Mouse (Mus musculus): ENCODE data around the gene Smndc1.

The Smndc1 gene

DNA sequence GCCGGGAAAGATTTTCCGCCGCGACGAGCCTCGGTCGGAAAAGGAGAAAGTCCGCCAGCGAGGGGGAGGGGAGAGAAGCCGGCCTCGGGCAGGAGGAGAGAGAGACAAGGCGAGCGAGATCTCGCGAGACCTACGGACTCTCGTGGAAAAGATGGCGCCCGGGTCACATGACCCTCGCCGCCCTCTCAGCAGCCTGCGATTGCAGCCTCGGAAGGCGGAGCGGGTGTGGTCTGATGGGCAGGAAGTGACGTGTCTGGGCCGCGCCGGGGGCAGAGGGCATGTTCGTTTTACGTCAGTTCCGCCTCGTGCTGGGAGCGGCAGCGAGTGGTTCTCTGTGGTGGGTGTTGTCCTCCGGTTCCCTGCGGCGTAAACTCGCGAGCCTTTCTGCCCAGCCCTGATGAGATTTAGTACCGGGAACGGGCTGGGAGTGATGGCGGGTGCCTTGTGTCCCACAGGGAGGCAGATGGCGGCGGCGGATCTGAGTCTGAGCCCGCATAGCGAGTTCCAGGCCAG lies at the start of gene Smndc1:
Gene Smndc1, minus strand, starts transcription at position 84 of the 513 bp plus-strand sequence.
- peak; percentile 100 for DNase-seq (ENCODE audit: low read depth, low spot score)

DNA sequence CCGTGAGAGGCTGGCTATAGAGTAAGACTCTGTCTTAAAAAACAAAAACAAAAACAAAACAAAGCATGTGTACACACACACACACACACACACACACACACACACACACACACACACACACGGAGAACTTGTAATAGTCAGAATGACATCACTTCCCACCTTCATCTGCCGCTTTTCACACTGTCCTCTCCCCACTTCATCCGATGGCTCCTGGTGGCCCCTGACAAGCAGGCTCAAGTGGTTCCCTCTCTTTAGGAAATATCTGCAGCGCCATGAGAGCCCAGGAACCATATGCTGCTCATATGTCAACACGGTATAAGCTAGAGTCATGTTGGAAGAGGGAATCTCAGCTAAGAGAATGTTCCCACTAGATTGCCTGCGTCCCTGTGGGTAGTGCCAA lies 49.0 kb upstream of the Smndc1 start:
- peak; percentile 62 for DNase-seq (ENCODE audit: low read depth, low spot score)

DNA sequence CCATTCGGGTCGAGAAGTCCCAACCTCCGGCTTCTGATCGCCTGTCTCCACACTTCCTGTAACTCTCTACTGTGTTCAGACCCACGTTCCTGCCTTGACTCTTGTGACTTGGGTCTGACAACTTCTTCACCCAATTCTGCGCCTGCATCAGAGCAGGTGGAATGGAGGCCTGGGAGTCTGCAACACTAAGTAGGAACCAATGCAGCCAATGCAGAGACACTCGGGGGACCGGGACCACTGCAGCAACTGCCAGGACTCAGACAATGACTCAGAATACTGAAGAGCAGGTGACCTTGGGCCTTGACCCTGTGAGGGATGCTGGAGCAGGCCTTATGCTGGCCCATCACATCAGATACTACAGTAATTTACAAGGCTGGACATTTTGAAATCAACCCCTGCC lies 47.6 kb upstream of the Smndc1 start:
- DNase-seq (ENCODE audit: low read depth, low spot score) = no peak

DNA sequence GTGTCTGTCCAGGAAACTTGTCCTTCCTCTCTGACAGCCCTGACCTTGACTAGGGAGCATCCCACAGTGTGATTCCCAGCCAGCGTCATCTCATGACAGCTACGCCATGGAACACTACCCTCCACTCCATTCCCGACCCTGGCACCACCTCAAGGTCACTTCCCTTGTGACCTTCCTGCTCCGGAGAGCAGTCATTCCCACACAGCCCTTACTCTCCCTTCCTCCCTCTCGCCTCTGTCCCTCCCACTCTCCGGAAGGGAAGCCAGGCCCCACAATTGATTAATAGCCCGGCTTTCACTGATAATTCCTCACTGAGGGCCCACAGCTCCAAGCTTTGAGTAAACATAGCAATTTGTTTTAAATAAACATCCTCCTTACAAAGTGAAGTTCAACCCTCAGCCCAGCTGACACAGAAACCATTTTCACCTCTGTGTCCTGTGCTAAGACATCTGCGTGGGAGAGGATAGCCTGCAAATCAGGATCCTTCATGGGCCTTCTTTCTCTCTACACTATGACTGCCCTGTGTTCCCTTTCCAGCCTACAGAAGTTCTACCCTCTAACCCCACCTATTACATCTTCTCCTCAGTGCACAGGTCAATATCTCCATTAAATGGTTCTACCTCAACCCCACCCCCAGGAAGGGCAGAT lies 47.1 kb upstream of the Smndc1 start:
- DNase-seq (ENCODE audit: low read depth, low spot score) = no peak

DNA sequence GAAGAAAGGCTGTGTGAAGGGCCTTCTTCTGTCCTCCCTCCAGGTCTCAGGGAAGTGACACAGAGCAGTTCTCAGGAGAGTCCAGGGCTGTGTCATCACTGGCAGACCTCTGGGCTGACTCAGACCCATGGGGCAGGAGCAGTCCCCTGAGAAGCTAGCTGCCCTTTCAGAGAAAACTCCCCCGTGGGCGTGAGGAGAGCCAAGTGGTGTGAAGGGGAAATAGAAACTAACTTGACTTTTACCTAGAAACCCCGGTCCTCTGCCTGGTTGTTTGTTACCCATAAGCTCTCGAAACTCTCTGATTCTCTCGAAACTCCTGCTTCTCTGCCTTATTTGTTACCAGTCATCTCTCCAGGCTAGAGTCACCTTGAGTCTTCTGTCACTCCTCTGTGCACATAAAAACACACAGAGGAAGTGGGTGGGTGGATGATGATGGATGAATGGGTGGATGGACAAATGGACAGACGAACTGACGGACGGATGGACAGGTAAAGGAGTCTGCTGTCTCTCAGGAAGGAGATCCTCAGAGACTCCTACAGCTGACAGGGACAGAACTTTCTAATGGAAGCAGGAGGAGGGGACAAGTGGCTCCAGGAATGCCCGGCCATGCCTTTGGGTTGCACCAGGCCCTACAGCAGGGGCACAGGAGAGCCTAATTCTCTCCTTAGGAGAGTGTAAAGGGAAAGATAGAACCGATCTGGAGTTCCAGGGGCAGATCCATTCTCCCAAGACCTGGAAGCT lies 43.7 kb upstream of the Smndc1 start:
- DNase-seq (ENCODE audit: low read depth, low spot score) = peak; percentile 64

DNA sequence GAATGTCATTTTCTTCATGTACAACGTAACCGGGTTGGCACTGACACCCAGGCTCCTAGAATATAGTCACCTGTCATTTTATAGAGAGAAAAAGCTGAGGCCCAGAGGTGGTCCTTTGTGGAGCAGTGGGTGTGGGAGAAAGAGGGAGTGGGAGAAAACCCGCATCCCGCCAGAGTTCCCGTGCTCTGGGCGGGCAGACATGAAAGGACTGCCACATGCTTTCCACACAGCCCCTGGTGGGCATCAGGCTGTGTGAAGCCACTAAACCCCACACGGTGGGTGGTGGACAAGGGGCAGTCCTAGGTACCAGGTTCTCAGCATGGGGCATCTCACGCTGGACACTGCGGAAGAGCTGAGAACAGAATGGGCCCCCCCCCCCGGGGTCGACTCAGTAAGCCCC lies 40.6 kb upstream of the Smndc1 start:
- no peak for DNase-seq (ENCODE audit: low read depth, low spot score)

DNA sequence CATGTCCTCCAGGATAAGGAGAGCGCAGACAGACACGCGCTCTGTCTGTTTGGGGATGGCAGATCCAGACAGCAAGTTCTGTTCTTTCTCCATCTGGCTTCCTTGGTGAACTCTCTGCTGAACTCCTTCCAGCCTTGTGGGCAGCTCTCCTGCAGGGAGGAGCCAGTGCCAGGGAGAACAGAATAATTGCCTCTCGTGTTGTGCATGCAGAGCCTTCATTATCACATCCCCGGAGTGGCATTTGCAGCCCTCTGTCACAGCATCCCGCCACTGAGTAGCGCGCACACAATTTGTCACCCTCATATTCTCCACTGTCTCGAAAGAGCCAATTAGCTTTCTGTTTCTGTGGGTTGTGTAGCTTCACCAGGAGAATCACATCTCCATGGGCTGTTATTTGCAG lies 40.0 kb upstream of the Smndc1 start:
- no peak for DNase-seq (ENCODE audit: low read depth, low spot score)

DNA sequence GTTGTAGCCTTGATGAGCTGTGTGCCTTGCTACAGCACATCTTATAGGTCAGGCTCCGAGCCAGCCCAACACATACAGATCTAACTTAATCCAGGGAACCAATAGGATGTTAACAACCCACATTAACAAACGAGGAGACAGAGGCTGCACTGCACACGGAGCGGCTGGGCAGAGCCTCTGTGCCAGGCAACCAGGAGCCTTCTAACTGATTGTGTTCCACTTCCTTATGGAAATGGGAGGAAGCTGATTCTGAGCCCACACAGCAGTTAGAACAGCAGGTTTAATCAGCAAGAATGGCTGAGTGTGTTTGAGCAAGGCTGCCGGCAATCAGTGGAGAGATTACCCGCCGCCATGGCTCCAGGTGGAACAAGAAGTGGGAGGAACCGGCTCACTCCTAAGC lies 37.4 kb upstream of the Smndc1 start:
- no peak for DNase-seq (ENCODE audit: low read depth, low spot score)

DNA sequence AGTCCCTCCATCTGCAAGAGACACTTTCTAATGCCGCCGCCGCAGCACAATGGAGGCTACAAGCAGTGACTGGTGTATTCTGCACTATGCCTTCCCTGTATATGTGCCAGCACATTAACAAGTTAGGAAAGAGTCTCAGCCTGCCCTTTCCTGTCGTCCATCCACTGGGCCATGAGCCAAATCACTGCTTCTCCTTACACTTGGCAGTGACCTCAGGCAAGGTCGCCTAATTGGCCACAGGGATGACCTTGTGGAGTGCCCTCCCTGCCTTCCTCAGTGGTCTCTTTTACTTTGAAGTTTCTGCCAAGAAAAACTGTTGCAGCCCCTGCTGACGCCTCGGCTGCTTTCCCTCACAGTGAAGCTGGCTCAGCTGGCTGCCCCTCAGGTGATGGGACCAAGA lies 37.0 kb upstream of the Smndc1 start:
- no peak for DNase-seq (ENCODE audit: low read depth, low spot score)

DNA sequence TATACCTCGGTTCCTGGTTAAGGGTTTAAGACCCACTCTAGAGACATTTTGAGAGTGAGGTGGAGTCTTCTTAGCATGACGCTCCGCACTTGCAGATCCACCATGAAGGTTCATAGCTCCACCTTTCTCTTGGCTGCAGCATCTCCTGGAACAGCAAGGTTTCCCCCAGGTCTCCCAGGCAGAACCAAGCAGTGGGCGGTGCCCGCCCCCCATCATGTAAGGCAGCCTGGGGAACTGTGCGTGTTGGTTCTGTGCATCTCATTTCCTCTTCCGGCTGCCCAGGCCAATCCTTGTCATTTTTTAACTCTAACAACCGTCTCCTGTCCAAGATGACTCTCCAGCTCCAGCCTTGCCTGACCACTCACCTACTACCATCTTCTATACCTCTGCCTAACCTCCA lies 35.4 kb upstream of the Smndc1 start:
- DNase-seq (ENCODE audit: low read depth, low spot score) = peak; percentile 84

DNA sequence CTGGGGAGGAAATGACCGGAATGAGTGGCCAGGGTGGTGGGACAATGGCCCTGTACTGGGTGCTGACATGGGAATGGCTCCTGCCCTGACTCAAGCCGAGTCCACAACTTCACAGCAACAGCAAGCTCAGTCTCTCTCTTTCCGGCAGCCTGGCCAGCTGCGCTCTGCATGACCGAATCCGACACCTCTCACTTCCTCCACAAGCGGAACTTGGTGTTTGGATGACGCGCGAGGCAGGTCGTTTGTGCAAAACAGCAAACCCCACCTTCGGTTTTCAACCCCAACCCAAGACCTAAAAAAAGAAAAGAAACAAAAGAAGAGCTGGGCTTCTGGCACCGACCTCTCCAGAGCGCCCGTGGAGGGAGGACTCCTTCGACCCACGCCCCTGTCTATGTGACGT lies 34.3 kb upstream of the Smndc1 start:
- peak; percentile 97 for DNase-seq (ENCODE audit: low read depth, low spot score)

DNA sequence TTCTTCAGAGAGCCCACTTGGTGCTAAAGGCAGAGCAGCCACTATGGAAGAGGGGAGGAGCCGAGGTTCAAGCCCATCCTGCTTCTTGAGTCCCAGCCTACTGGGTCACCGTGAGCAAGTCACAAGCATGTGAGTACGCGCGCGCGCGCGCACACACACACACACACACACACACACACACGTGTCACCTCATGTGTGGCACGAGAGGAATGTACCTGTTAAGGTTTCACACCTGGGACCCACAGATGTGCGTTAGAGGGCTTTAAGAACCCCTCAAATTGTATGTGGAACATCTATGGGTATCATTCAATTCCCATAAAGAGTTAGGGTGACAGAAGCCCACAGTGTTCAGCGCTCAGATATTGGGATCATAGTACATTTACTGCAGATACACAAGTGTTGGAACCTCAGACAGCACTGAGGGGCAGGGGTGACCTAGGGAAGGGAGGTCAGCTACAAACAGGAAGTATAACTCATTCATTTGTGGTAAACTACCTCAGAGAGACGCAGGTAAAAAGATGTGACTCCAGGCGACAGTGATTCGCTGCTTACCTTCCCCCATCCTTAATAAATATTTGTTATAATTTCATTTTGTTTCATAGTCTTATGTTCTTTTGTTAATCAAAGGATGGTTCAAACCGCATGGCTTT lies 33.6 kb upstream of the Smndc1 start:
- peak; percentile 91 for DNase-seq (ENCODE audit: low read depth, low spot score)

DNA sequence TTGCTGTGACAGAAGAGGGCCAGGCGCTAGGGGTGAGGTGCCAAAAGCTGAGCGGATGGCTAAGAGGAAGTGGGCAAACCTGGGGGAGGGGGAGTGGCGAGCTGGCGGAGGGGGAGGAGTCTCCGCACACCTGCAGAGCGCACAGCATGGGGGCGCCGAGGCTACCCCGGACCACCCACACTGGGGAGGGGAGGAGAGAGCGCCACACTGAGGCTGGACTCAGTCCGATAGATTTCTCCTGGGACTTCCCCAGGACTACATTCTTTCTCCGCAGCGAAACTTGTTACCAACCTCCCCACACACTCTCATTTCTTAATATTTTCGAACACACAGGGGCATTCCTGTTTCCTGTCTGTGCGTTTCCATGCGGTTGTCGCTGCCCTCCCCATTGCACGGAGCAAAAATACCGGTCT lies 33.0 kb upstream of the Smndc1 start:
- peak; percentile 99 for DNase-seq (ENCODE audit: low read depth, low spot score)

DNA sequence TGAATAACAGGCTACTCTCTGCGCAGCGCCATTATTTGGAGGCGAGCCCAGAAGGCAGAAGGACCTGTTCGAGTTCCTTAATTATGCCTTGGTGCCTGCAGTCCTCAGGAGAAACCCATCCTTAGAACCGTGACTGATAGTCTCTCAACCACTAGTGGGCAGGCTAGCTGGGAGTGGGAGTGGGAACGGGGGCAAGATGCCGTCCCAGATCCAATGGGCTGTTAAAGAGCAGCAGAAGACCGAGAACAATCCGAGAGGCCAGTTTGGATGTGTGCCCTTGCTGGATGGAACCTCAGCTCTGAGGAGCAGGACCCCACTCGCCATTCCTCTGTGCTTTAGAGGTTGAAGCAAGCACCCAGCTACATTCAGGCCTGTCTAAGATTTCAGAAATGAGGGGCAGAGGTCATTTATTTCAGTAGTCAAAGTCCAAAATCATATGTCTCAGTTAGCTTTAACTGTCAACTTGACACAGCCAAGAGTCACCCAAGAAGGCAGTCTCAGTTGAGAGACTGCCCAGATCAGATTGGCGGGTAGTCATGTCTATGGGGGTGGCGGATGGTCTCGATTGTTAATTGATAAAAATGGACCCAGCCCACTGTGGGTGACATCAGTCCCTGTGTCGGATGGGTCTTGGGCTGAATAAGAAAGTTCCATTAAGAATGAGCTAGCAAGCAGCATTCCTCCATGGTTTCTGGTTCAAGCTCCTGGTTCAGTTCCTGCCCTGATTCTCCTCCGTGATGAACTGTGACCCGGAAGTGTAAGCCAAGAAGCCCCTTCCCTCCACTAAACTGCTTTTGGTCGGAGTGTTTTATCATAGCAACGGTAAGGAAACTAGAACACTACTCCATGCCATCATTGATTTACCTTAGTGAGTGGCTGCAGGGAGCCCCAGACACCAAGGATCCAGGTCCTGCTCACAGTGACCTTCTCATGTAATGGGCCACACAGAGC lies 32.3 kb upstream of the Smndc1 start:
- peak; percentile 71 for DNase-seq (ENCODE audit: low read depth, low spot score)

DNA sequence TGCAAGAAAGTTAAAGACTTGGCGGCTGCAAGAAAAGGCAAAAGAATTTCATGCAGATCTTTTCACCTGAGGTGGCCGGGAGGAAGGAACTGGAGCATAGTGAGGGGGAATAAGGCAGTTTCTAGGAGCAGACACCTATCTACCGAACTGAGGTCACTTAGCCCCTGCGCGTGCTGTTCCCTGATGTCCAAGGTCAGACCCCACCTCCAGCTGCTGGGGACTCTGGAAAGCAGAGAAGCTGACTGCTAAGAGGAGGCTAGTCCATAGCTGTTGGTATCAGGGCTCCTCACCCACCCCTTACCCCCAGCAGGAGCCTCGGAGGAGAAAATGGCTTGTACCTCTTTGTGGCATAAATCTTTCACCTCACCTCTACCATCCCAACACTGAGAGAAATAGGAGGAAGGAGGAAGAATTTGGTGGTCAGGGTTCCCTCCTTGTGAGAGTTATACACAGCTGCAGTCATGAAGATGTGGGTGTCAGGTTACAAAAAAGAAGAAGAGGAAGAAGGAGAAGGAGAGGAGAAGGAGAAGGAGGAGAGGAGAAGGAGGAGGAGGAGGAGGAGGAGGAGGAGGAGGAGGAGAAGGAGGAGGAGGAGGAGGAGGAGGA lies 31.3 kb upstream of the Smndc1 start:
- DNase-seq (ENCODE audit: low read depth, low spot score) = no peak

DNA sequence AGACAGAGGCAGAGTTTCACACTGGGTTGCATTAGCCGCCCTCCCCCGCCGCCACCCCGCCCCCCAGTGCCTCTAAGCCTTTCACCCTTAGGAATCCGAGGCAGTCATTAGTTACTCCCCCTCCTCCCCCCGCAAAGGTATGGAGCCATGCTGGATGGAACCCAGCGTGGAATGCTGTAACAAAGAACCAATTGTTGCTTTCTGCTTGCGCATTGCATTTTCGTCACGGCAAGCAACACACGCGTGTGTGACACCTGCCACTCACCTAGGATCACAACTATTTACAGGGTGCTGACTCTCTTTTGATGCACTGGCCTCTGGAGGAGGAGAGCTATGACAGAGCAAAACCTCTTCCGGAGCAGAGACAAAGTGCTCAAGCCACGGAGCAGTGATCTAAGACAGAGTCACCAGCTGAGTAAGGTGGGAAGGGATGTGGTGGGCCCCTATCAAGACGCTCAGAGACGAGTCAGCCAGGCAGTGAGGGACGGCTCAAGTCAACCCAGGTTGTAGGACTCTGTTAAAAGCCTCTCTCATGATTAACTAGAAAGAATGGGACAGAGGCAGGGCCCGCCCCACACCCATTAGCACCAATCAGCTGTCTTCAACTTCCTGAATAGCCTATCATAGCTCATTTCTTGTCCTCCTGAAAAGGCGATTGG lies 30.7 kb upstream of the Smndc1 start:
- peak; percentile 94 for DNase-seq (ENCODE audit: low read depth, low spot score)

DNA sequence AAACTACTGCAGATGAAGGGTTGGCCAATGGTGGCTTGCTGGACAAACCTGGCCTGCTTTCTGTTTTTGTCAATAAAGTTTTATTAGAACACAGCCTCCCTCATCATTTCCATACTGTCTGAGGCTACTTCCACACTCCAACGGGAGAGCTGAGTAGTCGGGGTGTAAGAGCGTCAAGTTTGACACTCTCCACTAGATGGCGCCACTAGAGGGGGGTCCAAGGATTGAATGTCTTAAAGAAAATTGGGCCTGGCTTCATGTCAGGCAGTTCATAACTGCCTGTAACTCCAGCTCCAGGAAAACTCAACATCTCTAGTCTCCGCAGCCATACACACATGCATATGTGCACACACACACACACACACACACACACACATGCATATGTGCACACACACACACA lies 29.5 kb upstream of the Smndc1 start:
- DNase-seq (ENCODE audit: low read depth, low spot score) = peak; percentile 89

DNA sequence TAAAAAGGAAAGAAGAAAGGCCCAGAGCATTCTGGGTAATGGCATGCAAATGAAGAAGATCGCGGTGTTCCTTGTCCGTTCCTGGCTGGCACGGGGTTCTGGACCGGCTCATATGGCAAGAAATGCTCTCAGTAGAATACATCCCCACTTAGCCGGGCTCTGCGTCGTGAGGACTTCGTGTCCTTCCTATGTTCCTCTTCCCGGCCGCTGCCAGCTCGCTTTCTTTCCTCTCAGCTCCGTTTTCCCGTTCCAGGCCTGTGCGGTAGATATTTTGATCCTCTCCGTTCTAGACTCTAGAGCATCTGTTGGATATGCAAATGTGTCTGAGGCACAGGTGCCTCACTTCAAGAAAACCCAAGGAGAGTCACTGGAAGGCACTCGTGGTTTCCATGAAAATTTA lies 24.8 kb upstream of the Smndc1 start:
- peak; percentile 66 for DNase-seq (ENCODE audit: low read depth, low spot score)

DNA sequence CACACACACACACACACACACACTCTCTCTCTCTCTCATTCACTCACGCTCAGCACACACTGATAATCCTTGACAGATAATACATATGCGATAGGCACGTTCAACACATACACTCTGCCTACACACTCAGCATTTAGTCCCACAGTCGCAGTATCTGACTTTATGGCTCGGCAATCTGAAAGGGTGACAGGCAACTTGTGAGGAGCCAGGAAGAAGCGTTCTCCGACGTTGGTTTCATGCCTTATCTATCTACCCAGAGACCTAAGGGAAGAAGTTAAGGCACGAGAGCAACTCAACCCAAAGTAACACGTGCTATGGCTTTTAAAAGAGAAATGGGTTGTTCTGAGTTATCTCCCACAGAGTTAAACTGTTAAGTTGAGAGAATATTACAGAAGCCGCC lies 24.3 kb upstream of the Smndc1 start:
- DNase-seq (ENCODE audit: low read depth, low spot score) = no peak

DNA sequence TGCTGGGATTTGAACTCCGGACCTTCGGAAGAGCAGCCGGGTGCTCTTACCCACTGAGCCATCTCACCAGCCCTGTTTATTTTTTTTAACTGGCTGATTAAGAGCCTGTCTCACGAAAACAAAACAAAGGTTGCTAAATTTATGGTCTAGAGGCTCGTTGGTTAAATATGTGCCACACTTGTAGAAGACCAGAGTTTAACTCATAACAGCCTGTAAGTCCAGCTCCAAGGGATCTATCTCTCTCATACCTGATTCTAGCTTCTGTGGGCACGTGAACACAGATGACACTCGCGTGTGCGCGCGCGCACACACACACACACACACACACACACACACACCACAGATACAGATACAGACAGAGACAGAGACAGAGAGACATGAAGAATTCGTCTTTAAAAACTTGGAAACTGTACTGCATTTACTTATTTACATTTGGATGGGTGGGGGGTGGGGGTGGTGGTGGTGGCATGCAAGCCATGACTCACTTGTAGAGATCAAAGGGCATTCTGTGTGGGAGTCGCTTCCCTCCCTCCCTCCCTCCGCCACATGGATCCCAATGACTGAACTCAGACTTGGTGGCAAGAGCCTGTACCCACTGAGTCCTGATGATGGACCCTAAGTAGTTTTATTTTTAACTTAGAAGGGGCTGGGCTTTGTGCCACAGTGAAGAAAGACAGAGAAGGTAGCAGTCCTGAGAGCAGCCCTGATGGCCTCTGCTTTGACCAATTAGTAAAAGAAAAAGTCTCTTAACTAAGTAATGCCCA lies 23.4 kb upstream of the Smndc1 start:
- no peak for DNase-seq (ENCODE audit: low read depth, low spot score)

Data from A20 (cell line).